Mouse (Mus musculus) limb, embryonic 14.5 days (tissue): ENCODE data around the gene Lmo1. TPM values are rescaled to one million over a fixed set of nuclear protein-coding genes. Genes with fewer than 3 reads are reported as not detected.

Experiments used
- ATAC-seq: fragments of 200-750 bp; cut with Nextera tagmentation; 2 replicates; pipeline ENCODE4 v1.8.0; 2017; ENCODE audit warnings: low read depth, moderate number of reproducible peaks, moderate TSS enrichment; ENCODE audit not compliant: low FRiP score
- DNase-seq: peaks from one replicate; pipeline ENCODE4 v3.0.0-alpha.2; 2015; ENCODE audit warnings: low spot score
- H3K27ac ChIP-seq: fragments of 300-500 bp; sonication (generic); replicated peaks from 2 replicates; pipeline ENCODE4 v1.5.1; 2014; ENCODE audit warnings: low read depth, mild to moderate bottlenecking, low read length, moderate library complexity, mixed read lengths
- H3K27me3 ChIP-seq: fragments of 300-500 bp; sonication (generic); 2 replicates; pipeline ENCODE4 v1.6.1; 2014; ENCODE audit warnings: low read length, mixed read lengths; ENCODE audit not compliant: control insufficient read depth, insufficient read depth
- H3K36me3 ChIP-seq: fragments of 300-500 bp; sonication (generic); 2 replicates; pipeline ENCODE4 v1.6.1; 2014; ENCODE audit warnings: mild to moderate bottlenecking, low read length, moderate library complexity, mixed read lengths; ENCODE audit not compliant: control insufficient read depth, insufficient read depth
- H3K4me1 ChIP-seq: fragments of 300-500 bp; sonication (generic); 2 replicates; pipeline ENCODE4 v1.6.1; 2014; ENCODE audit warnings: antibody characterized with exemption, low read length, mixed read lengths; ENCODE audit not compliant: control insufficient read depth, insufficient read depth
- H3K4me2 ChIP-seq: fragments of 300-500 bp; sonication (generic); replicated peaks from 2 replicates; pipeline ENCODE4 v1.6.1; 2014; ENCODE audit warnings: low read depth, mild to moderate bottlenecking, low read length, moderate library complexity; ENCODE audit not compliant: severe bottlenecking
- H3K4me3 ChIP-seq: fragments of 300-500 bp; sonication (generic); replicated peaks from 2 replicates; pipeline ENCODE4 v1.5.1; 2014; ENCODE audit warnings: low read length
- H3K9ac ChIP-seq: fragments of 300-500 bp; sonication (generic); 2 replicates; pipeline ENCODE4 v1.6.1; 2014; ENCODE audit warnings: mild to moderate bottlenecking, low read depth, low read length, moderate library complexity; ENCODE audit not compliant: severe bottlenecking
- H3K9me3 ChIP-seq: fragments of 300-500 bp; sonication (generic); 2 replicates; pipeline ENCODE4 v1.6.1; 2016; ENCODE audit warnings: low read length; ENCODE audit not compliant: control insufficient read depth
- POLR2A ChIP-seq: fragments of 200-500 bp; IDR thresholded peaks from 2 replicates; pipeline ENCODE4 v1.8.0; 2012; ENCODE audit warnings: inconsistent platforms, mild to moderate bottlenecking, moderate library complexity, borderline replicate concordance; ENCODE audit not compliant: insufficient read depth, insufficient read length; ENCODE audit errors: extremely low read depth
- WGBS: fragments of 180-500 bp; shearing (Covaris S2); extraction: QIAGEN DNeasy Blood & Tissue Kit; methylation state at CpG from one replicate; pipeline ENCODE4 v1.1.7; 2014; 5-methylcytosine and 5-hydroxymethylcytosine counted together
- polyA plus RNA-seq, 2 experiments: library from polyadenylated mRNA; depleted of rRNA in 1 of 2; stranded (reverse) in 1 of 2; unstranded in 1 of 2; fragments of >200 nt; fragmentation: Nextera tagmentation in 1 of 2; extraction: Ambion mirVana in 1 of 2; gene quantifications; 2 replicates each; pipeline versions ENCODE4 v1.2.1 to v1.2.3; 2012 to 2014

The Lmo1 gene
- polyA plus RNA-seq, 2 experiments, result 38.0 to 47.8 TPM

GRCm38 (mm10) chr7:109197161-109197650 is 22.2 kb upstream of the Lmo1 start:
- TF ChIP-seq POLR2A, result no peak
- DNase-seq (no peak), ATAC-seq (no peak)
- Histone ChIP-seq H3K27me3 (no peaks in the 10 kb centered on the region), H3K9ac (no peak overlapping the region), H3K9me3 (no peaks in the 10 kb centered on the region), H3K36me3 (no peaks in the 10 kb centered on the region), H3K4me2 (no peak overlapping the region), H3K4me3 (no peak overlapping the region), H3K27ac (no peak overlapping the region), H3K4me1 (peaks cover 15% of the 10 kb centered on the region; the same call in 1 of the 2 replicates)
- 33% methylated on average over 3 of the region's 3 CpGs for WGBS

GRCm38 (mm10) chr7:109196399-109197082 is 21.5 kb upstream of the Lmo1 start:
- H3K9ac ChIP-seq, result no peak overlapping the region
- no peak overlapping the region for H3K4me2 ChIP-seq
- DNase-seq (no peak), ATAC-seq (peak; percentile 48)
- no peaks in the 10 kb centered on the region for H3K36me3 ChIP-seq
- no peaks in the 10 kb centered on the region for H3K9me3 ChIP-seq
- TF ChIP-seq POLR2A, result no peak
- WGBS, result 14% methylated on average over 11 of the region's 11 CpGs
- H3K4me3 ChIP-seq, result no peak overlapping the region
- peaks cover 21% of the 10 kb centered on the region for H3K4me1 ChIP-seq
- H3K27me3 ChIP-seq, result no peaks in the 10 kb centered on the region
- no peak overlapping the region for H3K27ac ChIP-seq

GRCm38 (mm10) chr7:109195982-109196381 is 21.0 kb upstream of the Lmo1 start:
- ATAC-seq (no peak), DNase-seq (no peak)
- no peak for TF ChIP-seq POLR2A

DNA sequence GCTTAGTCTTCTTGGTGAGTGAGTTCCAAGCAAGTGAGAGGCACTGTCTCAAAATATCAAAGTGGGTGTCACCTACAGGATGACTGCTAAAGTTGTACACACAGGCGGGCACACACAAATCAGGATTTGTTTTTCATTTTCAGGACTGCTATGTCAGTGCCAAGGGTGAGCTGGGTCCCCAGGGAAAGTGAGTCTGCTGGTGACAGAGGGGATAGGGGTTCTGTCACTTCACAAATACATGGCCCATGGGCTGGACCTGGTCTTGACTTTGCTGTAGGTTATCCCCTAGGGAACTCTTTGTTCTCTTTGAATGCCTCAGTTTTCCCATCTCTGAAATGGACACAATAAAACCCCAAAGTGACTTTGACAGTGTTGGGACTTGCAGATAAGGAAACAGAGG is 19.8 kb upstream of the Lmo1 start:
- H3K9me3 ChIP-seq, result no peaks in the 10 kb centered on the region
- TF ChIP-seq POLR2A, result no peak
- DNase-seq, result no peak

More at GRCm38 (mm10) chr7:109195982-109196381, 21.0 kb upstream of the Lmo1 start:
- Histone ChIP-seq H3K36me3 (no peaks in the 10 kb centered on the region), H3K4me3 (no peak overlapping the region), H3K27me3 (no peaks in the 10 kb centered on the region), H3K4me2 (no peak overlapping the region), H3K4me1 (peaks cover 25% of the 10 kb centered on the region), H3K9me3 (no peaks in the 10 kb centered on the region), H3K27ac (no peak overlapping the region), H3K9ac (no peak overlapping the region)
- 42% methylated on average over 6 of the region's 6 CpGs for WGBS

GRCm38 (mm10) chr7:109187244-109188035 is 12.4 kb upstream of the Lmo1 start:
- no peaks in the 10 kb centered on the region for H3K27me3 ChIP-seq
- DNase-seq (no peak), ATAC-seq (no peak)
- no peaks in the 10 kb centered on the region for H3K9me3 ChIP-seq
- no peak overlapping the region for H3K4me2 ChIP-seq
- no peak for TF ChIP-seq POLR2A
- no peak overlapping the region for H3K27ac ChIP-seq
- peaks cover 10% of the 10 kb centered on the region for H3K4me1 ChIP-seq
- H3K9ac ChIP-seq, result no peak overlapping the region
- H3K4me3 ChIP-seq, result no peak overlapping the region
- WGBS, result 79% methylated on average over 6 of the region's 6 CpGs
- H3K36me3 ChIP-seq, result no peaks in the 10 kb centered on the region

More for the DNA sequence above, 19.8 kb upstream of the Lmo1 start:
- Histone ChIP-seq H3K4me1 (peaks cover 25% of the 10 kb centered on the region), H3K27me3 (no peaks in the 10 kb centered on the region), H3K4me2 (no peak overlapping the region), H3K9ac (no peak overlapping the region), H3K36me3 (no peaks in the 10 kb centered on the region), H3K27ac (no peak overlapping the region), H3K4me3 (no peak overlapping the region)
- ATAC-seq, result no peak
- 84% methylated on average over 1 of the region's 1 CpGs for WGBS
